Mouse (Mus musculus): ENCODE measurements around the gene Nkx6-1.

- TF ChIP-seq CTCF (IDR thresholded peaks at IDR 0.05; ENCODE audit: low read depth) (no peak), EP300 (IDR thresholded peaks at IDR 0.05; ENCODE audit: low read depth) (no peak)
Measured at GRCm38 (mm10) chr5:101663621-101664422, 974 bp downstream of the Nkx6-1 start.
